In genomic region chr4:63002386-63002785, GRCm38 (mm10) we compare ENCODE assay signal across 17 mouse cellular contexts. TPM values are rescaled to one million over a fixed set of nuclear protein-coding genes. Genes with fewer than 3 reads are reported as not detected.
"Had no signal": no experiment of that assay in that cellular context is flagged by ENCODE, and none has a peak within 500 bp of the region (broad histone marks: within the 10 kb centered on the region; RNA-seq: fewer than 3 reads in every experiment).

No protein-coding gene starts in this region.

- H3K27ac ChIP-seq: lung, embryonic 15.5 days; macrophage; midbrain, embryonic 13.5 days; midbrain, embryonic 15.5 days; neural tube, embryonic 12.5 days; stomach, embryonic 15.5 days; stomach, postnatal 0 days had no signal

- H3K9me3 ChIP-seq: lung, embryonic 15.5 days; midbrain, embryonic 13.5 days; midbrain, embryonic 15.5 days; neural tube, embryonic 12.5 days; stomach, embryonic 15.5 days had no signal

- ATAC-seq: lung, postnatal 0 days; midbrain, embryonic 13.5 days; midbrain, embryonic 15.5 days had no signal

- H3K27me3 ChIP-seq: lung, embryonic 15.5 days; midbrain, embryonic 13.5 days; midbrain, embryonic 15.5 days; neural tube, embryonic 12.5 days; stomach, embryonic 15.5 days had no signal

- H3K36me3 ChIP-seq: lung, embryonic 15.5 days; midbrain, embryonic 15.5 days; stomach, embryonic 15.5 days had no signal

- DNase-seq: lung, adult 2 months; lung, postnatal 14 days; right cerebral cortex, postnatal 14 days; thymus, adult 2 months; thymus, postnatal 25 days; thymus, postnatal 4 days had no signal

- H3K9ac ChIP-seq: lung, embryonic 15.5 days; midbrain, embryonic 13.5 days; midbrain, embryonic 15.5 days; neural tube, embryonic 12.5 days; stomach, embryonic 15.5 days had no signal

- H3K4me2 ChIP-seq: lung, embryonic 15.5 days; midbrain, embryonic 11.5 days; midbrain, embryonic 13.5 days; midbrain, embryonic 15.5 days; neural tube, embryonic 12.5 days; stomach, embryonic 15.5 days had no signal

- H3K4me3 ChIP-seq: lung, embryonic 15.5 days; megakaryocyte, embryonic 14.5 days; midbrain, embryonic 13.5 days; midbrain, embryonic 15.5 days; neural tube, embryonic 12.5 days; stomach, embryonic 15.5 days had no signal

- H3K4me1 ChIP-seq: megakaryocyte, embryonic 14.5 days had no signal

RNA-seq across cellular contexts. Expression of gene Zfp618, which starts 37.0 kb away (rescaled TPM):
- total RNA-seq: neutrophil, adult 5-6 weeks had no signal
- polyA plus RNA-seq: macrophage had no signal
